Mouse (Mus musculus) olfactory bulb, adult 2 months (tissue): Measurements from ENCODE around the gene Slc35c1.

Source experiments
- CTCF ChIP-seq: fragments of 200-500 bp; IDR thresholded peaks from 2 replicates; pipeline ENCODE4 v1.5.1; 2012; ENCODE audit warnings: low read depth, mild to moderate bottlenecking, low read length, moderate library complexity; ENCODE audit not compliant: insufficient read depth
- POLR2A ChIP-seq: fragments of 200-500 bp; IDR thresholded peaks from 2 replicates; pipeline ENCODE4 v1.6.1; 2012; ENCODE audit warnings: mild to moderate bottlenecking, low read depth, low read length, moderate library complexity; ENCODE audit not compliant: insufficient read depth

DNA sequence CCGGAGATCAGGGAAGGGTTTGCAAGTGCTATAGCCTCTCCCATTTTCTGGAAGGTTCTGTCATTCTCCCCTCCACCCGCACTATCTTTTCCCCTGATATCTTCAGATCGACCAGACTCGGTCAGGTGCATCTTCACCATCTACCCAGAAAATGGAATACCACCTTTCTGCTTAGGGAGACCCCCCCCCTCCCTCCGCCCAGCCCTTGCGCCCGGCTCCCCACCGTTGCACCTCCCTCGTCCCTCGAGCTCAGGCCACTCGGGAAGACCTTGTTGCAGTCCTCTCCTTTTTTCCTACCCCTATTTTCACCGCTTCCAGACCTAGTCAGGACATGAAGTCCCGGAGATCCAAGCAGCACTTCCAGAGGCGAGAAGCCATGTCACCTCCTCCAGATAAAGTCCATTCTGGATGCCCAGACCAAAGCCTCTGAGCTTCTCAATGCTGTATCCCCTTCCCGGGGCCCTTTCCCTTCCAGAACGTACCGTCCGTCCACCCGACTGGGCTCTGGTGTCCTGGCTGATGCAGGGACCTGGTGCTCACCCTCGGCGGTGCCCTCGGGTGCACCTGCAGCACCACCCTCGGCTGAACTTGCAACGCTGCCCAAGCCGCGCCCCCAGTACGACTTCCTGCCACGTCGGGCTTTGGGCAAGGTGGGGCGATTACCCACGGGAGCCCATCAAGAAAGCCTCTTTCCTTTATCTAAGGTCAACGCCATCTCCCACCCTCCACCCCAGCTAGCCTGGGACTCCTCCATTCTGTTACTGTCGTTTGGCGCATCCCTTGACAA, at the start of gene Slc35c1:
- TF ChIP-seq CTCF (no peak), POLR2A (no peak)
